Mouse (Mus musculus): ENCODE measurements around the gene 2610528J11Rik.
"Not testable (repeated sequence)": the region's sequence is repeated elsewhere in the genome, so short reads cannot be mapped to it uniquely, and the experiment has no call there.

Gene 2610528J11Rik

DNA sequence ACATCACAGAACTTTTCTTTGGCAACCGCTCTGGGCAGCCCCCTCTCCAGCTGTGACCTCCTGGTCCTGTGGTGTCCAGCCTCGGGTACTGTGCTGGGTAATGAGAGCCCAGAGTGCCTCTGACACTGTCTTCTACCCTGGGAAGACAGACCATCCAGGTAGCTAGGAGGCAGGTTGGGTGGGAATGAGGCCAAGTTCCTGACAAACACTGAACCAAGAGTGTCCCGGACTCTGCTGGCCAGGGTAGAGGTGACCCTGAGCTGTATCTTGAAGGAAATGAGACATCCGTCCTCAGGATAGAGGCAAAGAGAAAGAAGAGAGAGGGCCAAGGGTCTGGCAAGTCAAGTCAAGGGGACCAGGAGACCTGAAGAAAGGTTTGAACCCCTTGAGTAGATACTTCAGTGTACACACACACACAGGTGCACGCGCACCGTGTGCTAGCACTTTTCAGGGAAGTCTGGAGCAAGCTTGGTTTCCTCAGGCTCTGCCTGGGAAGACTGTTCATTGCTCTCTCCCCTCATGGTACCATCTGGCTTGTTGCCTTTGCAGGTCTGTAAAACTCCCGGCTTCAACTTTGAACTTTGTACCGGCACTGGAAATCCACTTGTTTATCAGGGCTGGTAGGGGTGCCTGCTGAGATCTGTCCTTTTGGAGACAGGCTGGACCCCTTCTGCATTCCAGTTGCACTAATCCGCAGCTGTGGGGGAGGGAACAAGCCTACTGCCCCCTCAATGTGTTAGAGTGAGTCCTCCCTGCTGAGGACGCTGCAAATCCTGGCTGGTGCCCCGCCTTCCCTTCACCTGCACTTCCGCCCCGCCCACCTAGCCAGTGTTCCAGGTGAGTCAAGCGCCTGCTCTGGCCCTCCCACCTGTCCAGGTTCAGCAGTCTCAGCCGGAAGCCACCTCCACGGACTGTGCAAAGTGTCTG is at the start of gene 2610528J11Rik:
2610528J11Rik (plus strand) TSS at position 592 of the 927 bp plus-strand sequence.
- DNase-seq (ENCODE audit: low spot score in 2 of 2): no peak

DNA sequence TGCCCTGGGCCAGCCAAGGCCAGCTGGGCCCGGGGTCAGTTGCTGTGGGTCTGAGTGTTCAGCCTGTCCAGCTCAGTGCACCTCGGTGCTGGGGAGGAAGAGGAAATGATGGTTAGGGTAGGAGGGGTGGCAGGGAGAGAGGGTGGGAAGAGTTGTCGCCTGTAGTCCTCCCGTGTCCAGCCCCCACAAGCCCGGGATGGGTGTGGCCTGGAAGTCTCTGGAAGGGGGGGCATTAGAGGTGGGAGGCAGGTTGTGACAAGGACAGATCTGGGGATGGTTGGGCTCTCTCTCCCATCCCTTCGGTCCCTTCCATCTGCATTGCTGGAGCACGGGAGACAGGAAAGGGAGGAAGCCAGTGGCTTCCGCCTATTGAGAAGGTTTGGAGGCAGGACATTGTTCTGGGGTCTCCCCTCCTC is 37.1 kb upstream of the 2610528J11Rik start, which contains the start of gene Tie1:
Tie1 (minus strand) TSS at position 345 of the 416 bp plus-strand sequence.
- no peak for DNase-seq (ENCODE audit: low spot score in 2 of 2)

DNA sequence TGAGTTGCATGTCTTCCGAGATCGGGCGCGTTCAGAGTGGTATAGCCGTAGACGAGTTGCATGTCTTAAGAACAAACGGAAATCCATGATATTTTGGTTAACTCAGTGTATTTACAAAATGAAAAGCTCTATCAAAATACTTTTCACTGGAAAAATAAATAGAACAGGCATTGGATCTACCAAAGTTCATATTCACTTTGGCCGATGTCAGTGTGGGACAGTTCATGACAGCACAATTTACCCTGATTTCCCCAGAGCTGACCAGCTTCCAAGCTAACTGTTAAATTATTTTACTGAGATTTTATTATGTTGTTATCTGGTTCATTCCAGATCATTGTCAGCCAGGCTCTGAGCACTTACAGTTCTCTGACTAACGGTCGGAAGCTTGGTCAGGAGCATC is 36.3 kb upstream of the 2610528J11Rik start:
- DNase-seq (ENCODE audit: low spot score in 2 of 2): no peak

DNA sequence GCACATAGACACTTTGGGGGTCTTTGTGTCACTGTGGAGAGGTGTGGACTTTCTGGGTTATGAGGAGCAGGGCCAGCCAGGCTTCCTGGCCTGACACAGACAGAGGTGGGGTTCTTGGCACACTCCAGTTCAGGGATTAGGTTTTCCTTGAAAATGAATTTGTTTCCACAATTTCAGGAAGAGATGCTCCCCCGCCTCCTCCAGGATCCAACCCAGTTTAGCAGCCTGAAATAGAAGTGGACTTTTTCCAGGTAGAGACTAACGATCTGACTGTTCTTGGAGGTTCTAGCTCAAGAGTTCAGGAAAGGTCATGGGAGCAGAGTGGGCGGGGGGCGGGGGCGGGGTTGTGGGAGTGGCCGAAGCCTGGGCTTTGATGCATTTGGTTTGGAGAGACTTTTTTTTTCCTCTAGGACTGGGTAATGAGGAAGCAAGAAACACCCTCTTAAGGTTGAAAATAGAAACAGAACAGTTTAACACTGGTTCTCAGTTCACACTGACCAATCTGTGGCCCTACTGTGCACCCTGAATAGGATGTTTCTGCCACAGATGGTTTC is 26.6 kb upstream of the 2610528J11Rik start:
- peak; percentile 17 to 35 for DNase-seq (ENCODE audit: low spot score in 2 of 2)

DNA sequence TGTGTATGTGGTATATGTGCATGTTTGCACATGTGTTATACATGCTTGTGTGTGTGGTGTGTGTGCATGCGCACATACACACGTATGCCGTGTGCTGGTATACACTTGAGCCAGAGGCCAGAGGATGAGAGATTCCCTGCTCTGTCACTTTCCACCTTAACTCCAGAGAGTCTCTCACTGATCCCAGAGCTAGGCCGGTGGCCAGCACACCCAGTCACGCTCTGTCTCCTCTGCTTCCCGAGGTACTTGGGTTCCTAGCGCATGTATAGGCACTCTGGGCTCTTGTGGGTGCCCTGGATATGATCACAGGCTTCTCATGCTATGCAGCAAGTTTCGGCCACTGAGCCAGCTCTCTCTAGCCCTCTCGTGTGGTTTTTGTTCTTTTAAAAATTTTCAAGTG is 26.0 kb upstream of the 2610528J11Rik start:
- no peak for DNase-seq (ENCODE audit: low spot score in 2 of 2)

DNA sequence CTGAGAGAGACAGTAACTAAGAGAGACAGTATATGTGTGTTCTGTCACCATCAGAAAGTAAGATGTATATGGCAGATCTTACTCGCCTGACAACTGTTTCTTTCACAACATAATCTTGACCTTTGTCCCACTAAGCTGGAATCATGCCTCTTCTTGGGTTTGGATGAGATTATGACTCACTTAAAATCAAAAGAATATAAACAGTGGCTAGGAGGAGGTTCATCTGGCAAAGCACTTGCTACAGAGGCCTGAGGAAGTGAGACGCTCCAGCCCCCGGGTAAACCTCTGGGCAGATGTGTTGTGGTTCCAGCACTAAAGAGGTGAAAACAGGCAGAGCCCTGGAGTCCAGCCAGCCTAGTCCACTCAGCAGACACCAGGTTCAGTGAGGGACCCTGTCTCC is 21.2 kb upstream of the 2610528J11Rik start:
- DNase-seq (ENCODE audit: low spot score in 2 of 2): no peak

DNA sequence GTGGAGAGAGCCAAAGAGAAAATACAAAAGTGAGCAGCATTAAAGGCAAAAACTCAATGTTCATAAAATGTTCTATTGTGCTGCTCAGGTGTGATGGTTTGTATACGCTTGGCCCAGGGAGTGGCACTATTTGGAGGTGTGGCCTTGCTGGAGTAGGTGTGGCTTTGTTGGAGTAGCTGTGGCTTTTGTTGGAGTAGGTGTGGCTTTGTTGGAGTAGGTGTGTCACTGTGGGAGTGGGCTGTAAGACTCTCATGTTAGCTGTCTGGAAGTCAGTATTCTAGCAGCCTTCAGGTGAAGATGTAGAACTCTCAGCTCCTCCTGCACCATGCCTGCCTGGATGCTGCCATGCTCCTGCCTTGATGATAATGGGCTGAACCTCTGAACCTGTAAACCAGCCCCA is 19.6 kb upstream of the 2610528J11Rik start:
- not testable (repeated sequence) for DNase-seq (ENCODE audit: low spot score in 2 of 2)

DNA sequence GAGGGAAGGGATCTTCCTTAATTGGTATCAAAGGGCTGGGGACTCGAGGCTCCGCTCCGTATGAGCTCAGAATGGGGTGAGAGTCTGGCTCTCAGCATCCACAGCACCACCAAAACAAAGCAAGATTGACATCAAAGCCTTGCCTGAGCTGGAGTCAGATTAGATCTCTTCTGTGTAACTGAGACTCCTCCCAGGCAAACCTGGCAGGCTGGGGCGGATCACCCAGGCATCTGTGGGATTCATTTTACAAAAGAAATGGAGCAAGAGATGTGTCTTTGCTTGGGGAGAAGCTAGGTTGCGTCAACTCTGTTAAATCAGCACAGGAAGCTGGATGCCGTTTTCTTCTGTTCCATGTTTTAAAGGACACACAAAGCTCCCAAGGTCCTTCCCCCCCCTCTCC is 17.7 kb upstream of the 2610528J11Rik start:
- peak in 1 of 2 experiments; percentile 15 for DNase-seq (ENCODE audit: low spot score in 2 of 2)

DNA sequence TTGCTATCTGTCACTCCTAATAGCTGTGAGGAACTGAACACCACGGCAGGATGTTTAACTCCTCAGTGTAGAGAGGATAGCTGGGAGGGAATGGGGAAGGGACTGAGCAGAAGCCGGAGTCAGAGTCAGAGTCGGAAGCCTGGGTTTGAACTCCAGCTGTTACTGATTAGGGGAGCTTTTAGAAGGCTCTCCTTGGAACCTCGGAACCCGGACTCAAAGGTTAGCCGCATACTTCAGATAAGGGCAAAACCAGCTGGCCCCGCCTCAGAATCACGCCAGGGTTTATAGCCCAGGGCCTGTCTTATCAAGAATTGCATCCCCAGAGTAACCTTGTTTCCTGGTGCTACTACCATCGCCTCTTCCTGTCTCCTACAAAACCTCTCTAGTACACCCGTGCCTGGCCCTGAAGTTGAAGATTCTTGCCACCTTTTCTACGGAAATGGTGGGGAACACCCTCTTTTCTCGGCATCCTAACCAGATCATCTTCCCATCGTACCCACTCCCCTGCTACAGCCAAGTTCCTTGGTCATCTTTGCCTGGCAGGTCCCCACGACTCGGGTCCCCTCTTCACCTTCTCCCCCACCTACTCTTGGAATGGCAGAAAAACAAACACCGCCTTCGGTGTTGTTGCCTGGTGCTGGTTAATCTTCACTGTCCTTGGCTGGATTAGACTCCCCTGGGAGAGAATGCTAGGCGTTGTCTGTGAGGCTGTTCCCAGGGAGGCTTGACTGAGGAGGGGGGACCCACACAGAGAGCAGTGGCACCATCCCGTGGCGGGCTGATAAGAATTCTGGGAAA is 9.9 kb upstream of the 2610528J11Rik start:
- no peak for DNase-seq (ENCODE audit: low spot score in 2 of 2)

DNA sequence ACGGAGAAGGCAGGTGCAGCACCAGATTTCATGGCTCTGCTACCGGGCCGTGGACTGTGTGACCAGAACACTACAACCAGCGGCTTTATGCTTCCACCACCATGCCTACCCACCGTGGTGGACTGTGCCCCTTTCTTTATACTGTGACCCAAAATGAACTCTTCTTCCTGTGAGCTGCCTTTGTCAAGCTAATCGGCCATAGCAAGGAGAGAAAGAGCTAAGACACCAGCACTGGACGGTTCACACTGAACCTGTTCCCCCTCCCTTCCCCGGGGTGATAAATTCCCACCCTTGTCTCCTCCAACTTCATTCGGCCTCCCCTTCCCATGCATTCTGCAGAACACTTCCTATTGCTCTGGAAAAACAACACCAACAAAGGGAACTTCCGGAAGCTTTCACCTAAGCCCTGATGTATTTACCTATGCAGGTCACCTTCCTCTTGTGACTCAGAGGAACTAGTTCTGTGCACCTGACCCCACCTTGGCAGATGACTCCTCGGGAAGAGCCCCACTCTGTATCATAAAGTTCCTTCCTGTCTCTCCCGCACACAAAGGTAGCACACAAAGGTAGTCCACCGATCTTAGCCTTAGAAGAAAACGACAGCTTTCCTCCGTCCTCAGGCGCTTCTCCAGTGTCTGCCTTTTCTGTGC is 9.2 kb upstream of the 2610528J11Rik start:
- DNase-seq (ENCODE audit: low spot score in 2 of 2): no peak

DNA sequence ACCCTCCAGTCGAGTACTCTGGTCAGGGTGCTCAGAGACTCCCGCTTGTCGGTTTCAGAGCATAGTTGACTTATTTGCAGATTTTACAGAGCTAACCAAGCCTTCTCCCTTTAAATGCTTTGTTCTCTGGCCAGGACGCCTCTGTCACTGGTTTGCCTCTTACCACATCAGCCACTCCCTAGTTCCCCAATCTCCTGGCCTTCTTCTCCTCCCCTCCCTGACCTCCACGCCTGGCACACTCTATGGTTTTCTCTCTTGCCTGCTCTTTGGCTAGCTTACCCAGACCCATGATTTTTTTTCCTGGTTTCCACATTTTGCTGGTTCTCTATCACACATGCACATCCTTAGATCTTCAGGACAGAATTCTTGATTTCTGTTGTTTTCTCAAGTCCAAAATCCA is 8.6 kb upstream of the 2610528J11Rik start:
- DNase-seq (ENCODE audit: low spot score in 2 of 2): no peak

DNA sequence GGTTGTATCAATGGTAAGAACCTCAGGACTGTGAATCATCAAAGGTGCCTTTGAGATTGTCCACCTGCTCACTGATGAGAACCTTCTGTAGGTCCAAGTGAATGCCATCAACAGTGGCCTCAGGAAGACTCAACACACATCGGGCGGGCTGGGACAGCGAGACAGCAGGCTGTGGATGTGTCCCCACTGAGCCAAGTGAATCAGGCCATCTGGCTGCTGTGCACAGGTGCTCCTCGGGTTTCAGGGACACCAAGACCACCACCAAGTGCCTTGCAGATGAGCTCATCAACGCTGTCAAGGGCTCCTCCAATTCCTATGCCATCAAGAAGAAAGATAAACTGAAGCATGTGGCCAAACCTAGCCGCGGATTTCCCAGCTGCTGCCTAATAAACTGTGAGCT is 4.6 kb upstream of the 2610528J11Rik start:
- DNase-seq (ENCODE audit: low spot score in 2 of 2): no peak

DNA sequence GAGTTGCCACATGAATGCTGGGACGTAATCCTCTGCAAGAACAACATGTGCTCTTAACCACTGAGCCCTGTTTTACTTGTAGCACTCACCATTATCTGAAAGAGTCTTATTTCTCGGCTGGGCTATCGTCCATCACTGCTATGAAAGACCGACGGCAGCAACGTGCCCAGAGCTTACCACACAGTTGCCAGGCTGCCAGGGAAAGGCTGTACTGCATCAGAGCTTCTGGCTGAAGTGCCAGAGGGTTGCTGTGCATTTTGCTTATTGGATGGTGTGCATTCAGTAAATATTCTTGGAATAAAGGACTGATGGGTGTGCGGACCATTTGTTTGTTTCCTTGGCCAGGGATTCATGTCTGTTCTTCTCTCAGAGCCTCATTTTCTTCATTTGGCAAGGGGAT is 2.8 kb upstream of the 2610528J11Rik start:
- DNase-seq (ENCODE audit: low spot score in 2 of 2): no peak

DNA sequence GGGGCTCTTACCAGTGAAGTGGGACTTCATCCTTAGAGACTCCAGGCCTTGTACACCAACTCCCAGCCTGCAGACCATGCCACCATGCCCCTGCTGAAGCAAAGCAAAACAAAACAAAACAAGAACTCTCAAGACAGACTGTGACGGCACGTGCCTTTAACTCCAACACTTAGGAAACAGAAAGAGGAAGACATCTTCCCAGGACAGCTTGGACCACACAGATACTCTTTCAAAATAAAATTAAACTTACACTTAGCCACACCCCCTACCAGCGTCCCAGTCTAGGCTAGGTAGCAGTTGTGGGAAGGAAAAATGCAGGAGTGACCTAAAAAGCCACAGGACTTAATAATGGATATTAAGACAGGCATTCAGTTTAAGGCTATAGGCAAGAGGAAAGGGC is 1.0 kb upstream of the 2610528J11Rik start:
- no peak for DNase-seq (ENCODE audit: low spot score in 2 of 2)

DNA sequence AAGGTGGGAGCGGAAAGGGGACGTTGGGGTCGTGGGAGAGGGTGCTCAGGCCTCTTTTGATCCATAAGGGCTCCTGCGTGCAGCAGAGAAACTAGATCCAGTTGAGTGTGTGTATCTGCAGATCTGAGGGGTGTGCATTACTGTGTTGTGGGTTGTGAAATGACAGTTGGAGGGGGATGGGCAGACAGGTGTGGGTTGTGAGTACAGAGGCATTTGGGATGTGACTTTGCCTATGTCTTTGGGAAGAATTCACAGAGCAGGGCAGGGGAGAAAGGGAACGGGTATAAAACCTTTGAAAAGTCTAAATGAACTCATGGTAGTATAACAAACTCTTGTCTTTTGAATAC is 509 bp downstream of the 2610528J11Rik start:
- no peak for DNase-seq (ENCODE audit: low spot score in 2 of 2)

DNA sequence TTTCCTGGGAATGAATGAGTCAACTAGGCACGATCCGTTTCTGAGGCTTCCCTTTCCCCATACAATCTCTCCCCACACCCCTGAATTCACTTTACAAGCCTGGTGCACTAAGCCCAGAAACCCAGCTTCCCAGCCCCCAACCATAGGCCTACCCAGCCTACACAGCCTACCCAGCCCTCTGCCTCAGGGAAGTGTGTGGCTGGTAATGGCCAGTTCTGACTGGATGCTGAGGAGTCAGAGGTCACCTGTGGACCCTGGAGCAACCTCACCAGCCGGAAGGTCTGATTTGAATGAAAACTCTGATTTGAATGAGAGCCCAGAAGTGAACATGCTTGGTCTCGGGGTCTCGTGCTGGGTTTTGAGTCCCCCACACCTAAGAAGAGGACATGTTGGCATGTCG is 921 bp downstream of the 2610528J11Rik start:
- DNase-seq (ENCODE audit: low spot score in 2 of 2): no peak

DNA sequence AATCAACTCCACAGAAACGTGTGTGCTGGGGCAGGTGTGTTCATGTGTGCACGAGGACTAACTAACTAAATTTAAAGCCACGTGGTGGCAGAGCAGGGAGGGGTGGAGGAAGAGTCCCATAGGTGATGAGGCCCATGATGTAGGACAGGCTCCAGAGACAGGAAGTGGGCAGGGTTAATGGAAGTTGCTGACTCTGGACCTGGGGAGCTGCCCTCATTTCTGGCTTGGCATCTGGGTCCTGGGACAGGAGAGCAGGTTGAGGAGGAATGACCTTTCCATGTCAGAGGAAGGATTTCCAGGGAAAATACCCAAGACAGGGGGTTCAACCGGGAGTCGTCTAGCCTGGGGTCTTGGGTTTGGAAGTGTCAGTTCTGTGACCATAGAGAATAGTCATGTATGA is 5.9 kb downstream of the 2610528J11Rik start:
- DNase-seq (ENCODE audit: low spot score in 2 of 2): no peak

DNA sequence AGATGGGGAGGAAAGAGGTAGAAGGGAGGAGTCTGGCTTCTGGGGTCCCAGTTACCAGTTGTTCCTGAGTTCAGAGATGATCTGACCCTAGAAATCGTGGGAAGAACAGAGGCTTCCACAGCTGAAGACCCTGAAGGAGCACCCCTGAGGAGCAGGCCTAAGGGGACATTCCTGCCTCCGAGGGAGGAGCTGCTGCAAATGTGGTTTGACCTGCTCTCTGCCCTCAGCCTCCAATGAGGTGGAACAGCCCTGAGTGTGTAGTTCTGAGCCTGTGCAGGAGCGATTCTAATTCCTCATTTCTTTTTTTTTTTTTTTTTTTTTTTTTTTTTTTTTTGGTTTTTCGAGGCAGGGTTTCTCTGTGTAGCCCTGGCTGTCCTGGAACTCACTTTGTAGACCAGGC is 6.4 kb downstream of the 2610528J11Rik start:
- no peak for DNase-seq (ENCODE audit: low spot score in 2 of 2)

DNA sequence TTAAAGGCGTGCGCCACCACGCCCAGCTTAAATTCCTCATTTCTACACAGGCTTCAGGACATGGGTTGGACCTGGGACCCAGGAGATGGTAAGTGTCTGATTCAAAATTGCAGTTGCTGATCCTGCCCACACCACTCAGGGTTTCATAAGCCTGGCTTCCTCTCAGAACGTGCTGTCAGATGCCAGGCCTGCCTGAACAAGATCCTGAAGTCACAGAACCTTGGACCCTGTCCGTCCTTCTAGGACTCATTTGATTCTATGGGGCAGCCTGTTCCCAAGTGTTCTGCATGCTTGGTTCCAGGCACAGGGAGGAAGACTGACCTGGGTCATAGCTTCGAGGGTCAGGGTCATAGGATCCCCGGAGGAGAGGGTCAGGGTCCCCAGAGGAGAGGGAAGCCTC is 6.8 kb downstream of the 2610528J11Rik start:
- no peak for DNase-seq (ENCODE audit: low spot score in 2 of 2)

DNA sequence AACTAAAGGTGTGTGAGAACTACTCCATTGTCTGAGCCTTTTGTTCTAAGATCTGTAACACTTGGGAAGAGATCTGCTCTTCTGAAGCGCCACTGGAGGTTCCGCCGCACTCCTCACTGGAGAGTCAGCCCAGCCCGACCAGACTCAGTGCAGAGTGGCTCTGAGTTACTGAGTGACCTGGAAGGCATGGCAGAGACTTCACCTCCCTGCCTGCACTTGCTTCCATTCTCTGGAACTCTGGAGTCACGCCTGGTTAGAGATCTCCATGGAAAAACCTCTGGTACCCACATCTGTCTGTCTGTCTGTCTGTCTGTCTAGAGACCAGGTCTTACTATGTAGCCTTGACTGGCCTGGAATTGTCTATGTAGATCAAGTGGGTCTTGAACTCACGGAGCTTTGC is 8.8 kb downstream of the 2610528J11Rik start:
- DNase-seq (ENCODE audit: low spot score in 2 of 2): no peak

DNA sequence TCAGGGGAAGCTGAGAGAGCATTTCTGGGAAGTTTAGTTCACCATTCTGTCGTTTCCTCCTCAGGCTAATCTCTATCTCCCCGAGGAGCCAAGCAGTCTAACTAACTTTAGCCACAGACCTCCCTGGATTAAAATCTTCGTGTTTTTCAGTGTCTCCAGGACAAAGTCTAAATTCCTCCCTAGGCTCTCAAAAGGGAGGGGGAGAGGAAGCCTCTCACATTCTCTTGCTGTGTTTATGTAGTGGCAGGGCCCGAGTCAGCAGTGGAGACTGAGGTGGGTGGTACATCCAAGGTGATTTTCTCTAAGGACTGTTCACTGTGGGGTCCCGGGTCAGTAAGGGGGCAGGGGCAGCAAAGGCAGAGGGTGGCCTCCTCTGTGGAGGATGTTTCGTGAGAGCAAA is 11.0 kb downstream of the 2610528J11Rik start:
- no peak for DNase-seq (ENCODE audit: low spot score in 2 of 2)

DNA sequence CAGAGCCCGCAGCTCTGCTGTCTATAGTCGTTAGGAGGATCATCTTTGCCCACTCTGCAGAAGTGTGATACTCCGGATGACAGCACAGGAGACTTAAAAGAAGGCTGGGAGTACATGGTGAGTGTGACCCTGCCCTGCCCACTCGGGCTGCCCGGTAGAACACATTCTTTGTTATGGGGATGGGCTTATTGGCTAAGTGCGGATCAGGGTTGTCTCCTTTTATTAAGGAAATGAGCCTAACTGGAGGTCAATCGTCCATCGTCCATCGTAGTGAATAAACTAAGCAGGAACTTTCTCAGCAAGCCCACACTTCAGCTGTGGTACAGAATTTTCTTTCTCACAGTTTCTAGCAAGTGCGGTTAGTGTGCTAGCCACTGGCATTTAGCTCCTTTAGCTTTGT is 13.1 kb downstream of the 2610528J11Rik start:
- no peak for DNase-seq (ENCODE audit: low spot score in 2 of 2)
